Mouse (Mus musculus) embryonic fibroblast, embryonic 13.5 days (primary cell): ENCODE measurements around the gene Ss18l2. TPM values are rescaled to one million over a fixed set of nuclear protein-coding genes. Genes with fewer than 3 reads are reported as not detected.

ENCODE experiments used
- H3K27ac ChIP-seq: 2 replicates; pipeline ENCODE4 v1.5.1; 2012; ENCODE audit warnings: low read length, control low read depth, inconsistent platforms; ENCODE audit not compliant: insufficient read depth
- H3K4me1 ChIP-seq: 2 replicates; pipeline ENCODE4 v1.6.1; 2011; ENCODE audit warnings: low read length; ENCODE audit not compliant: control insufficient read depth, insufficient read depth
- H3K4me3 ChIP-seq: 2 replicates; pipeline ENCODE4 v1.5.1; 2011; ENCODE audit warnings: mild to moderate bottlenecking, control low read depth, low read length; ENCODE audit not compliant: insufficient read depth
- CTCF ChIP-seq: IDR thresholded peaks from 2 replicates; pipeline ENCODE4 v1.5.1; 2011; ENCODE audit warnings: mild to moderate bottlenecking, control low read depth, low read length, moderate library complexity, borderline replicate concordance; ENCODE audit not compliant: insufficient read depth
- POLR2A ChIP-seq: IDR thresholded peaks from 2 replicates; pipeline ENCODE4 v1.6.1; 2011; ENCODE audit warnings: low read depth, mild to moderate bottlenecking, control low read depth, low read length, moderate library complexity
- polyA plus RNA-seq: library from polyadenylated mRNA; stranded (reverse); fragments of >200 nt; gene quantifications from 2 replicates; pipeline ENCODE4 v1.2.4, GENCODE M21; 2011; ENCODE audit warnings: low read depth; ENCODE audit not compliant: missing spikeins, insufficient read length

Gene Ss18l2
- polyA plus RNA-seq, result 46.9 and 59.7 TPM in 2 replicates

DNA sequence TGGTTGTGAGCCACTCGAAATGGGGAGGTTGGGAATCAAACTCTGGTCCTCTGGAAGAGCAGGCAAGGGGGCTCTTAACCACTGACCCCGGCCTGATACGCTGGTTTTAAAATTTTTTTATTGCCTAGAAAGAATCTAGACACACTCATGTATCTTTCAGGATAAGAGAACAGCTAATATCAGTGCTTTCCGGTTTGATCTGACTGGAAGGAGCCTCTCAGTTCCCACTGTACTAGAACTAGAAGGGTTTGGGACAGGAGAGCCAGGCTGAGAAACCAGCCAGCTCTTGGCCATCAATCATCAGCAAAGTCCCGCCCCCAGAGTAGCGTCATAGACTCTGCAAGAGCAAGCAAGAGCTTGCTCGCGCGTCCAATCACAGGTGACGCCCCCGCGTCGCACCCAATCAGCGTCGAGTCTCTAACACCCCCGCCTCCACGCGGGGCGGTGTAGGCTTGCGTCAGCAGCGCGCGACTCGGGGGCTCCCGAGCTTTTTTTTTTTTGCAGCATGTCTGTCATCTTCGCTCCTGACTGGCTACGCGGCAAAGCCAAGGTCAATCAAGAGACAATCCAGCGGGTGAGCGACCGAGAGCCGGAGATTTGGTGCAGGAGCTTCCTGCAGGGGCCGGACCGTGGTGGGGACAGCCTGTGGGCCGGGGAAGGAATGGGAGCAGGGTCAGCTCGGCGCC is at the start of gene Ss18l2:
TSS of gene Ss18l2 (plus strand) at position 432 of the 686 bp plus-strand sequence.
- Histone ChIP-seq H3K27ac (peak within 1 kb of the TSS; percentile 70), H3K4me3 (peak within 1 kb of the TSS; percentile 89), H3K4me1 (peaks cover 12% of the 10 kb centered on the region)
- TF ChIP-seq POLR2A (peak; percentile 61), CTCF (no peak)

DNA sequence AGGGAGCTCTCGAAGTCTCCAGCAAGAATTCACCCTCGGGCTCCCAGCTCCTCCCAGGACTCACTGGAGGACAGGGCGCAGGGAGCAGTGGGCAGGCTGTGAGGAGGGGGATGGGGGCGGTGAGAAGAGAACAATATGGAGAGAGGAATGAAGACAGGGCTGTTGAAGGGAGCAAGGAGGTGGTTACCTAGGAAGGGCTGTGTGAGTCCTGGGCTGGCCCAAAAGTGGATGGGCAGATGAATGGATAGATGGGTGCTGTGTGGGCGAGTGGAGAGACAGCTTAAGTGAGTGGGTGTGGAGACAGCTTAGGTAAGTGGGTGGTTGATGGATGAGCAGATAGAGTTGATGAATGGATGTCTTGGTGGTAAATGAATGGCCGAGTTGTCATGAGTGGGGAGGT is 46.7 kb upstream of the Ss18l2 start:
- Histone ChIP-seq H3K4me1 (no peaks in the 10 kb centered on the region), H3K4me3 (no peak overlapping the region), H3K27ac (no peak overlapping the region)
- TF ChIP-seq CTCF (no peak), POLR2A (no peak)

DNA sequence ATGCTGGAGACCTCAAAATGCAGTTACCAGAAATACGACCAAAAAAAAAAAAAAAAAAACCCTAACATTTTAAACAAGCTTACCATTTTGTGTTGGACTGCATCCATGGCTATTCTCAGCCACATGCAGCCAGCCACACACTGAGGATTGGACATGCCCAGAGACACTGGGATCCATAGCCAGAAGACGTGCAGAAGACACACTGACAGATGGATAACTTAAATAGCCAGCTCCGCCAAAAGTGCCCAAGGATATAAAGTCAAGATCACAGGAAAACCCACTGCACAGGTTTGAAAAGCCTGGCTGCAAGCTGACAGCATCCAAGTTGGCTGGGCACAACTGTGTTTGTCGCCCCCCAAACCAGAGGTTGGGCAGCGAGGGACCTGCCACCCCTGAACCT is 46.0 kb upstream of the Ss18l2 start:
- Histone ChIP-seq H3K27ac (no peak overlapping the region), H3K4me3 (no peak overlapping the region), H3K4me1 (no peaks in the 10 kb centered on the region)
- TF ChIP-seq POLR2A (no peak), CTCF (no peak)

DNA sequence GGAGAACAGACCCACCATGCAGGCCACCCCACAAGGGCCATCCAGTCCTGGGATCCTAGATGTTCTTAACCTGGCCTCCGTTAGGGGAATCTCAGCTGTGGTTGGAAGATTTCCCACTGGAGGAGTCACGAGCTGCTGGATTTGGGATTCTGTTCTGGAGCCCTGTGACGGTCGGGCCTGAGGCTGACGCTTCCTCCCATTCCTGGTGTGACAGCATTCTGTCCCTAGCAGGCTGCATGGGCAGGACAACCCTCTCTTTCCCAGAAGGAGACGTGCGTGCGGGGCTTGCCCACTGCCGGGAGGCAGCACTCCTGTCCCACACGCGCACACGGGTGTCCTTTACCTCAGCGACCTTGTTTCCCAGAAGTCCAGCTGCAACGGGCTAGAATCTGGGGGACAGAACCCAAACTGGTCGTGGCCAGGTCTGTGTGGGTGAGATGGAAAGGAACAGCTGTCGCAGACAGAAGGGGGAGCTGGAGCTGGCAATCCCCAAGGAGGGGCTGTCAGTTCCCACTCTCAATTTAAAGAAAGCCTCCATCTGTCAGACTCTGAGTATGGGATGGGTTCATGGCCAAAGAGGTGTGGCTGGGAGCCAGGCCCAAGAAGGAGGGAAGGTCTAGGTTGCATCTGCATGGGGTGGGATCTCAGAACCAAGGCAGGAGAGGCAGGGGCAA is 43.0 kb upstream of the Ss18l2 start:
- Histone ChIP-seq H3K4me1 (no peaks in the 10 kb centered on the region), H3K27ac (no peak overlapping the region), H3K4me3 (no peak overlapping the region)
- TF ChIP-seq POLR2A (no peak), CTCF (no peak)

DNA sequence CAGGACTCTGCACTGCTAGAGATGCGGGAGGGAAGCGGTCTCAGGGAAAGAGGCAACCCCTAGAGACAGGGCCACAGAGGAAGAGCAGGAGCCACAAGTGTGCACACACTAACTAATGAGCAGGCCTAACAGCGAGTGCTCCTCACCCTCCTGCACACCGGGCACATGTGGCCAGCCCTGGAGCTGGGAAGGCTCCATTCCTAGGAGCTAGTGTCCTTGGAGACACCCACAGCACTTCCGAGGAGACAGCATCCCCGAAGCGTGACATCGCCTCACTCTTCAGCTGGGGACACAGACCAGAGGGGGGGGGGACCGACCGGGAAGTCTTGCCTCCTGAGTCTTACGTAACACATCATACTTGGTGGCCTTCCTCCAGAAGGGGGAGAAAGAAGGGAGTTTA is 42.3 kb upstream of the Ss18l2 start:
- H3K27ac ChIP-seq, result no peak overlapping the region

DNA sequence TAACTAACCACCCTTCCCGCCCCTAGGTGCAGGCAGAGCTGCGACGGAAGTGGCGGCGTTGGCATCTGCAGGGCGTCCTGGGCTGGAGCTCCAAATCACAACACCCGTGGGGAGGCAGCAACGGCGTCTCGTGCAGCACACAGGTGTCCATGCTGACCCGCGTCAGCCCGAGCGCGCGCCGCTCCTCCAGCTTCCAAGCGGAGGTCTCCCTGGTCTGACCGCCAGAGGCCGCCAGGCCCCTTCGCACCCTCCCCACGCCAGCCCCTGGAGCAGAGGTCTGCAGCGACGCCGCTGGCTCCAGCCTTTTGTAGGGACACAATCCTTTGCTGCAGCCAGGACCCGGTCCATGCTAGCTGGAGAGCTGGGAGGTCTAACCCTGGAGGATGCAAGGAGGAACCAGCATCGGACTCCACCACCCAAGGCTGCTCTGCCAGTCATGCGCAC is 40.8 kb upstream of the Ss18l2 start:
- Histone ChIP-seq H3K4me3 (no peak overlapping the region), H3K27ac (no peak overlapping the region), H3K4me1 (no peaks in the 10 kb centered on the region)
- TF ChIP-seq CTCF (peak; percentile 73), POLR2A (no peak)

More for the DNA sequence above, 42.3 kb upstream of the Ss18l2 start:
- H3K4me3 ChIP-seq, result no peak overlapping the region
- H3K4me1 ChIP-seq, result no peaks in the 10 kb centered on the region
- no peak for TF ChIP-seq CTCF
- no peak for TF ChIP-seq POLR2A

DNA sequence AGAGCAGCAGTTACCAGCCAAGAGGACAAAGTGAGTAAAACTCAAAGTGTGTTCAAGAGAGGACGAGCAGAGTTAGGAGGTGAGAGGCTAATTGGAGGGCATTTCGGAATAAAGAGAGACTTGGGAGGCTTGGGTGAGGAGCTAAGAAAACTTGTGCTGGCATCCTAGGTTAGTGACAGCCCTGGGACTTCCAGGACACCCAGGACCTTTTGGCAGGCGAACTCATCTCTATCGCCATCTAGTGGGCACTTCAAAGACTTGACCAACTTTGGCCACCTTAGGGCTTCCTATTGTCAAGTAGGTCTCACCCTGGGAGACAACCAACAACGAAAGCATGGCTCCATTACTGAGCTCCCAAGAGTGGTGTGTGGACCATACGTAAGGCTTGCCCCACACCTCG is 38.8 kb upstream of the Ss18l2 start:
- no peak overlapping the region for H3K4me3 ChIP-seq
- H3K27ac ChIP-seq, result 0 out of 2 replicates have a peak overlapping the region, but pooled peaks have one; percentile 70
- no peaks in the 10 kb centered on the region for H3K4me1 ChIP-seq
- TF ChIP-seq POLR2A (no peak), CTCF (no peak)

DNA sequence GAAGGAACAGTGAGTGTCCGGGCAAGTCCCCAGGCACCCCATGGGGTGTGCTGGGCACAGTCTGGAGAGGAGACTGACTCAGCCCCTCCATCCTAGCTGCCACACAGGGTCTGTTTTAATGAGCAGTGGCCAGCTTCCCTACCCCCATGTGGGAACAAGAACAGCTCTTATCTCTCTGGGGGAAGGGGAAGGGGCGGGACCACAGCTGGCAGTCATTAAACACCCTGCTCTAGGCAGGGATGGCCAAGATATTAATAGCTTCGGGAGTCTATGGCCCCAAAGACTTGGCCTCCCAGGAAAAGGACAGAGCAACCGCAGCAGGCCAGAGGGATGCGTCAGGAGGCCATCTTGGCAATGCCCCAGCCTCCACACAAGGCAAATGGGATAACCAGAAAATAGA is 37.8 kb upstream of the Ss18l2 start:
- no peak overlapping the region for H3K4me3 ChIP-seq
- peak overlapping the region; percentile 70 for H3K27ac ChIP-seq
- no peak for TF ChIP-seq POLR2A
- TF ChIP-seq CTCF, result no peak
- no peaks in the 10 kb centered on the region for H3K4me1 ChIP-seq

DNA sequence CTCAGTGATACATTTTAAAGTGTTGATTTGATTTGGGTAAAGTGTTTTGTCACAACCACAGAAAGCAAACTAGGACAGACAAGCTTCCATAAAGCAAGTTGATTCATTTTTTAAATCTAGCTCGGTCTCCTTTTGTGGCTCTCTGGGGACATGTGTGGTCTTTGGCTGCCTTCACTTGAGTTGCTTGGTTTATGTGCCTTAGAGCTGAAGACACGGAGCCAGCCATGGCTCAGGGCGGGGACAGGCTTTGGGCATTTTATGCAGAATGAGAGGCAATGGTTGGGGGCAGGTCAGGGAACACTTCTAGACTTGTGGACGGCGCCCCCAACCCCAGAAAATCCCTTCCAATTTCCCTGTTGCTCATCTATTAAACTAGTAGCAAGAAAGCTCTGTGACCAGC is 36.4 kb upstream of the Ss18l2 start:
- Histone ChIP-seq H3K4me3 (no peak overlapping the region), H3K27ac (no peak overlapping the region), H3K4me1 (no peaks in the 10 kb centered on the region)
- no peak for TF ChIP-seq POLR2A
- TF ChIP-seq CTCF, result no peak

DNA sequence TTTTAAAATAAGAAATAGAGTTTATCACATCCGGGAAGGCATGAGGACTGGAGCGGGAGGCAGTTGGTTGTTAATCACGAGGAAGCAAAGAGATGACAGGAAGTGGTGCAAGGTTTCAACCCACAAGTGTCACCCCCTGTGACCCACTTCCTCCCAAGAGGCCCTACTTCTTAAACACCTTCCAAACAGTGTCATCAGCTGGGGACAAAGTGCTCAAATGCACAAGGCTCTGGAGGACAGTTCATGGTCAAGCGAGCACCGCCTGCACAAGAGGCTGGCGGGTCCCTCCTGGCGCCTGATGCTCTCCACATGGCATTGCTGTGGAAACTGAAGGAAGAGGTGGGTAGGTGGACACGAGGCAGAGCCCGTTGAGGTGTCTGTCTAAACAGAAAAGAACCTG is 35.1 kb upstream of the Ss18l2 start:
- H3K4me1 ChIP-seq, result no peaks in the 10 kb centered on the region
- TF ChIP-seq CTCF (no peak), POLR2A (no peak)
- H3K4me3 ChIP-seq, result no peak overlapping the region
- no peak overlapping the region for H3K27ac ChIP-seq
